Mouse (Mus musculus) spleen, adult 10 weeks (tissue): ENCODE measurements around the gene Pxylp1. TPM values are rescaled to one million over a fixed set of nuclear protein-coding genes. Genes with fewer than 3 reads are reported as not detected.

Experiments
- polyA plus RNA-seq: library from polyadenylated mRNA; stranded (reverse); fragments of 350-450 nt; fragmentation: Illumina TruSeq; extraction: RNeasy Lipid Tissue Mini Kit (QIAGEN cat#74804); gene quantifications from one replicate; pipeline ENCODE4 v1.2.3, GENCODE M21; 2015; ENCODE audit warnings: low replicate concordance; ENCODE audit not compliant: insufficient read depth

The Pxylp1 gene
- polyA plus RNA-seq = 7.1 TPM

GRCm38 (mm10) chr9:96892546-96892945, at the start of gene Pxylp1:
TSS of gene Pxylp1 (minus strand) at chr9:96892669.

Other genes starting within 250 kb of the Pxylp1 start
- 17.2 TPM for gene Zbtb38, start 139.8 kb downstream of the Pxylp1 start, polyA plus RNA-seq
- gene Spsb4, start 126.2 kb upstream of the Pxylp1 start, polyA plus RNA-seq = 0.17 TPM
- gene Slc25a36, start 218.5 kb upstream of the Pxylp1 start, polyA plus RNA-seq = 110 TPM